Mouse (Mus musculus): ENCODE results near the gene Hist1h2be. TPM values are rescaled to one million over a fixed set of nuclear protein-coding genes. Genes with fewer than 3 reads are reported as not detected.
"Not testable (repeated sequence)": the region's sequence is repeated elsewhere in the genome, so short reads cannot be mapped to it uniquely, and the experiment has no call there.

The Hist1h2be gene
- polyA plus RNA-seq, 1 experiment from 2014 or later, result 1.5 TPM

DNA sequence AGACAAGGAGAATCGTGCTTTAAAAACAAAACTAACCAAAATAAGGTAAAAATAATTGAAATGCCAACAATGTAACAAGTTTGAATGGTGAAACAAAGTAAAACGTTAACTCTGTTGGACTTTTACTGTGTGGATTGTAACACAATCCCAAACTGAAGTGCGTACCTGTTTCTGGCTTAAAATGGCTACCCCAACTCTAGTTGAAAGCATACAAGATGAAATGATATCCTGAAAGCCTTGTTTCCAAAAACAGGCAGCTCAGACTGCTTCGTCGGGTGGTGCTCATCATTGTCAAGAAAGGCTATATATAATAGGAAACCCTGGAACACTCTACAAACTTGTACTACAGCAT lies 59.4 kb downstream of the Hist1h2be start:
- Histone ChIP-seq H3K9ac (ENCODE audit: low read depth, low read length) (peak overlapping the region; percentile 63), H3K4me3 (ENCODE audit: low read depth, low read length) (peak overlapping the region; percentile 42), H3K27ac (replicated peaks; ENCODE audit: low read depth, low read length) (peak overlapping the region; percentile 98), H3K4me2 (ENCODE audit: low read depth, low read length) (peak overlapping the region; percentile 70)
- DNase-seq (ENCODE audit: low spot score); H3K9me3 ChIP-seq (ENCODE audit: control insufficient read depth, low read length); H3K36me3 ChIP-seq (ENCODE audit: control insufficient read depth, insufficient read depth, low read length); H3K27me3 ChIP-seq (replicated peaks; ENCODE audit: control insufficient read depth, insufficient read depth, low read length); H3K4me1 ChIP-seq (ENCODE audit: control insufficient read depth, insufficient read depth, low read length); ATAC-seq (ENCODE audit: low read depth): not testable (repeated sequence)
- 4% methylated on average over 2 of the region's 5 CpGs for WGBS

DNA sequence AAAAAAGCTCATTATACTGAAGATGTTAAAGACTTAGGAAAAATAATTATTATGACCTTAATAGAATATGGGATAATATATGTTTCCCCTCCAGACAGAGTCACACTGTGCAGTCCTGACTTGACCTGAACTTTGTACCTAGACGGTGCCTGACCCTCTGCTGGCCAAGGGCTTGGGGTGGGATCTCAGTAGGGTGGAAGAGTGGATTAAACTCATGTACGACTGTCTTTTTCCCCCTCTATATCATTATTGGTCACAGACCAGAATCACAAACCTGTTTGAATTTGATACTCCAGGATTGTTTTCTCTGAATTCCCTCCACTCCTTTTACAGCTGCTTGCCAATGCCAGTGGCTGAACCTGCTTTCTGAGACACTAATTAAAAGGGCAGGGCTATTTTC lies 60.2 kb downstream of the Hist1h2be start:
- not testable (repeated sequence) for H3K4me3 ChIP-seq (ENCODE audit: low read depth, low read length); ATAC-seq (ENCODE audit: low read depth); H3K9me3 ChIP-seq (ENCODE audit: control insufficient read depth, low read length); H3K27me3 ChIP-seq (replicated peaks; ENCODE audit: control insufficient read depth, insufficient read depth, low read length); H3K4me1 ChIP-seq (ENCODE audit: control insufficient read depth, insufficient read depth, low read length); H3K36me3 ChIP-seq (ENCODE audit: control insufficient read depth, insufficient read depth, low read length)
- Histone ChIP-seq H3K4me2 (ENCODE audit: low read depth, low read length) (peak overlapping the region; percentile 29), H3K27ac (replicated peaks; ENCODE audit: low read depth, low read length) (peak overlapping the region; percentile 28; the same call in 1 of the 2 replicates), H3K9ac (ENCODE audit: low read depth, low read length) (0 out of 2 replicates have a peak overlapping the region, but pooled peaks have one; percentile 34)
- WGBS, result 15% methylated on average over 2 of the region's 2 CpGs
- DNase-seq (ENCODE audit: low spot score), result peak; percentile 12

DNA sequence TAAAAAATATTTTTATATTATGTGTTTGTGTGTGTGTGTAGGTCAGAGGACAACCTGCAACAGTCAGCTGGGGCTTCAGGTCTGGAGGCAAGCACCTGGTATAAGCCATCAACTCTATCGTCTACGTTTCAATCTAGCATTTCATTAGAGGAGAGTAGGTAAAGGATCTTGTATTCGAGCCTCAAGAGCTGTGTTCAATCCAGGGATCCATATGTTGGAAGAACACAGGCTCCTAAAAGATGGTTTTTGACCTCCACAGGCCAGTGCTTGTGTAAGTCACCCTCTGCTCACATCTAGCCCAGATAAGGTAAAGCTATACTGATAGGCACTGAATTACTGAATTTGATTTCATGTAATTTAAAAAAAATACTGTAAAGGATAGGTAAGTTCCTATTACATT lies 64.0 kb downstream of the Hist1h2be start:
- DNase-seq (ENCODE audit: low spot score) (no peak), ATAC-seq (ENCODE audit: low read depth) (no peak)
- Histone ChIP-seq H3K36me3 (ENCODE audit: control insufficient read depth, insufficient read depth, low read length) (no peaks in the 10 kb centered on the region), H3K4me1 (ENCODE audit: control insufficient read depth, insufficient read depth, low read length) (peaks cover 10% of the 10 kb centered on the region; the same call in 1 of the 2 replicates), H3K9me3 (ENCODE audit: control insufficient read depth, low read length) (no peaks in the 10 kb centered on the region), H3K4me2 (ENCODE audit: low read depth, low read length) (peak overlapping the region; percentile 97), H3K9ac (ENCODE audit: low read depth, low read length) (no peak overlapping the region), H3K4me3 (ENCODE audit: low read depth, low read length) (no peak overlapping the region), H3K27ac (replicated peaks; ENCODE audit: low read depth, low read length) (peak overlapping the region; percentile 98), H3K27me3 (replicated peaks; ENCODE audit: control insufficient read depth, insufficient read depth, low read length) (no peaks in the 10 kb centered on the region)
- 45% methylated on average over 3 of the region's 3 CpGs for WGBS

DNA sequence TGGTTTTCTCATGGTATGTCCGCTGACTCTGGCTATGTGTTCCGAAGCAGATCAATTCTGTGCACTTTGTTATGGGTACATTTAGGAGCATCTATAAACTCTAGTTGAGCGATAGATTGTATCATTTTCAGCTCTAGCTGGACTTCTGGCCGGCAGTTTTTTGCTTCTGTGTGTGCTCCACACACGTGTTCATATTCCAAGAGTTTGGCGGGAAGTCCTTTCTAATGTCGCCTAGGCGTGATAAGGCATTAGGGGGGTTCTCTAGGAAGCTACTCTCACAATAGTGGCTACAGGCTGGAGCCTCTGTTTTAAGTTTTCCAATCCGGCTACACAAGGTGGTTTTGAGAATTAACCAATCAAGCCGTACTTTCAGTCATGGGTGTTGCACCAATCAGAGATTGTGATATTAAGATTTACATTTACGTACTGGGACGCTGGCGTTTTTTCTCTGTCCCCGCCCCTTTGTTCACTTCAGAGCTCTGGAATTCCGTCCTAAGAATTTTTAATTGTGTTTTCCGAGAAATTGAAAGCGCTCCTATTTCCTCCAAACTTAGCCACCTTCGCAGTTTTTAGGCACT lies 65.0 kb downstream of the Hist1h2be start:
- peak overlapping the region; percentile 58 for H3K4me3 ChIP-seq (ENCODE audit: low read depth, low read length)
- peak overlapping the region; percentile 87 for H3K9ac ChIP-seq (ENCODE audit: low read depth, low read length)
- H3K9me3 ChIP-seq (ENCODE audit: control insufficient read depth, low read length), result no peaks in the 10 kb centered on the region
- peak overlapping the region; percentile 97 for H3K4me2 ChIP-seq (ENCODE audit: low read depth, low read length)
- DNase-seq (ENCODE audit: low spot score) (peak; percentile 98), ATAC-seq (ENCODE audit: low read depth) (peak; percentile 71)
- H3K27me3 ChIP-seq (replicated peaks; ENCODE audit: control insufficient read depth, insufficient read depth, low read length), result no peaks in the 10 kb centered on the region
- peaks cover 11% of the 10 kb centered on the region; the same call in 1 of the 2 replicates for H3K4me1 ChIP-seq (ENCODE audit: control insufficient read depth, insufficient read depth, low read length)
- under 1% methylated on average over 18 of the region's 18 CpGs for WGBS
- H3K36me3 ChIP-seq (ENCODE audit: control insufficient read depth, insufficient read depth, low read length), result no peaks in the 10 kb centered on the region
- peak overlapping the region; percentile 98 for H3K27ac ChIP-seq (replicated peaks; ENCODE audit: low read depth, low read length)

DNA sequence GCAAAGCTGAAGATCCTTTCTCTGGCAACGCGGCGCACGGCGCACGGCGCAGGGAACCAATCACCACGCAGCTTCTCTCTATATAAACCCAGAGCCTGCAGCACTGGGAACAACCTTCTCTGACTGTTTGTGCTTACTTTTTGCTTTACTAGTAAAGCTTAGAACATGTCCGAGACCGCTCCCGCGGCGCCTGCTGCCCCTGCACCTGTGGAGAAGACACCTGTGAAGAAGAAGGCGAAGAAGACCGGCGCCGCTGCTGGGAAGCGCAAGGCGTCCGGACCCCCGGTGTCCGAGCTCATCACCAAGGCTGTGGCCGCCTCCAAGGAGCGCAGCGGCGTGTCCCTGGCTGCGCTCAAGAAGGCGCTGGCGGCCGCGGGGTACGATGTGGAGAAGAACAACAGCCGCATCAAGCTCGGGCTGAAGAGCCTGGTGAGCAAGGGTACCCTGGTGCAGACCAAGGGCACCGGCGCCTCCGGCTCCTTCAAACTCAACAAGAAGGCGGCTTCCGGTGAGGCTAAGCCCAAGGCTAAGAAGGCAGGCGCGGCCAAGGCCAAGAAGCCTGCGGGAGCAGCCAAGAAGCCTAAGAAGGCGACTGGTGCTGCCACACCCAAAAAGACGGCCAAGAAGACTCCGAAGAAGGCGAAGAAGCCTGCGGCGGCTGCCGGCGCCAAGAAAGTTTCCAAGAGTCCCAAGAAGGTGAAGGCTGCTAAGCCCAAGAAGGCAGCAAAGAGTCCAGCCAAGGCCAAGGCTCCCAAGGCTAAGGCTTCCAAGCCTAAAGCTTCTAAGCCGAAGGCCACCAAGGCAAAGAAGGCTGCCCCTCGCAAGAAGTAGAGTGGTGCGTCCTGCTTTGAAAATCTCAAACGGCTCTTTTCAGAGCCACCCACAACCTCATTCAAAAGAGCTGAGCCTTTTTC lies 65.7 kb downstream of the Hist1h2be start:
- 0% methylated on average over 49 of the region's 54 CpGs for WGBS

DNA sequence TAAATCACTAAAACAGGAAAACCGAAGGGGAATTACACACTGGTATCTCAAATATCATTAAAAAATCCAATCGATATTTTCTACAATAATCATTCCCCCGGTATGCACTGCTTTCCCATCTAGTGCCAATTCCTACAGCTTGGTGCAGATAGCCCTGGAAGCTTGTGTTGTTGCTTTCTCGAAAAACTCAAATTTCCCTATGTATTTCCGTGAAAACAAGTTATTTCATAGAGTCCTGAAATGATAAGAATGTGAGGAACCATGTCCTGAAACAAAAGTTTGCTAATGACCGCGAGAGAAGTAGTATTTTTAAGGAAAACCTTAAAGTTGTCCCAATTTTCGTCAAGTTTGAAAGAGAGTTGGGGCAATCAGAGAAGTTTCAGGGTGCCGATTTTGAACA lies 66.5 kb downstream of the Hist1h2be start:
- 20% methylated on average over 9 of the region's 9 CpGs for WGBS
- H3K9ac ChIP-seq (ENCODE audit: low read depth, low read length), result peak overlapping the region; percentile 87
- no peaks in the 10 kb centered on the region for H3K27me3 ChIP-seq (replicated peaks; ENCODE audit: control insufficient read depth, insufficient read depth, low read length)
- DNase-seq (ENCODE audit: low spot score) (no peak), ATAC-seq (ENCODE audit: low read depth) (no peak)
- no peaks in the 10 kb centered on the region for H3K9me3 ChIP-seq (ENCODE audit: control insufficient read depth, low read length)
- H3K27ac ChIP-seq (replicated peaks; ENCODE audit: low read depth, low read length), result peak overlapping the region; percentile 98
- H3K4me2 ChIP-seq (ENCODE audit: low read depth, low read length), result peak overlapping the region; percentile 97
- H3K4me3 ChIP-seq (ENCODE audit: low read depth, low read length), result peak overlapping the region; percentile 58
- H3K4me1 ChIP-seq (ENCODE audit: control insufficient read depth, insufficient read depth, low read length), result peaks cover 14% of the 10 kb centered on the region; the same call in 1 of the 2 replicates
- no peaks in the 10 kb centered on the region for H3K36me3 ChIP-seq (ENCODE audit: control insufficient read depth, insufficient read depth, low read length)

More for the DNA sequence above, 65.7 kb downstream of the Hist1h2be start:
- peak overlapping the region; percentile 87 for H3K9ac ChIP-seq (ENCODE audit: low read depth, low read length)
- H3K4me2 ChIP-seq (ENCODE audit: low read depth, low read length), result peak overlapping the region; percentile 97
- DNase-seq (ENCODE audit: low spot score), result peak; percentile 96
- peak overlapping the region; percentile 98 for H3K27ac ChIP-seq (replicated peaks; ENCODE audit: low read depth, low read length)
- H3K27me3 ChIP-seq (replicated peaks; ENCODE audit: control insufficient read depth, insufficient read depth, low read length), result no peaks in the 10 kb centered on the region
- no peaks in the 10 kb centered on the region for H3K9me3 ChIP-seq (ENCODE audit: control insufficient read depth, low read length)
- H3K4me1 ChIP-seq (ENCODE audit: control insufficient read depth, insufficient read depth, low read length), result peaks cover 14% of the 10 kb centered on the region; the same call in 1 of the 2 replicates
- peak; percentile 89 for ATAC-seq (ENCODE audit: low read depth)
- H3K4me3 ChIP-seq (ENCODE audit: low read depth, low read length), result peak overlapping the region; percentile 58
- no peaks in the 10 kb centered on the region for H3K36me3 ChIP-seq (ENCODE audit: control insufficient read depth, insufficient read depth, low read length)

DNA sequence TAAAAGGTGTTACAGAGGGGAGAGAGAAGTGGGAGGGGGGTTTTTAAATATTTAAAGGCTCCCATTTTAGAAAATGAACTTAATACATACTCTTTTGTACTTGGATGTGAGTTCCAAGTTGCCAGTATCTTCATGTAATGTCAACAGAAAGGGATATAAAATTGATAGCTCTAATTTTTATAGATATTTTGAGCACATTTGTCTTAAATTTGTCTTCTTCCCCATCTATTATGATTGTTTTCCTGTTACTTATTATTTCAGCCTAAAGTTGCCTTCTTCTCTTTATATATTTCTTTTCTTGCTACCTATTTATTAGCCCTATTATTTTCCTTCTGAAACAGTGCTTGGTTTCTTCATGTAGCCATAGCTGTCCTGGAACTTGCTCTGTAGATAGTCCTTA lies 68.0 kb downstream of the Hist1h2be start, which contains the start of gene Hist1h1d:
Hist1h1d (plus strand) TSS at position 301 of the 400 bp plus-strand sequence.
- H3K27ac ChIP-seq (replicated peaks; ENCODE audit: low read depth, low read length), result peak within 1 kb of the TSS; percentile 98
- no peaks in the 10 kb centered on the region for H3K27me3 ChIP-seq (replicated peaks; ENCODE audit: control insufficient read depth, insufficient read depth, low read length)
- DNase-seq (ENCODE audit: low spot score) (no peak), ATAC-seq (ENCODE audit: low read depth) (no peak)
- H3K36me3 ChIP-seq (ENCODE audit: control insufficient read depth, insufficient read depth, low read length), result no peaks in the 10 kb centered on the region
- peak within 1 kb of the TSS; percentile 87; the same call in 1 of the 2 replicates for H3K9ac ChIP-seq (ENCODE audit: low read depth, low read length)
- no peaks in the 10 kb centered on the region for H3K9me3 ChIP-seq (ENCODE audit: control insufficient read depth, low read length)
- H3K4me2 ChIP-seq (ENCODE audit: low read depth, low read length), result peak within 1 kb of the TSS; percentile 97
- H3K4me3 ChIP-seq (ENCODE audit: low read depth, low read length), result peak within 1 kb of the TSS; percentile 58; the same call in 1 of the 2 replicates
- H3K4me1 ChIP-seq (ENCODE audit: control insufficient read depth, insufficient read depth, low read length), result peaks cover 14% of the 10 kb centered on the region; the same call in 1 of the 2 replicates

DNA sequence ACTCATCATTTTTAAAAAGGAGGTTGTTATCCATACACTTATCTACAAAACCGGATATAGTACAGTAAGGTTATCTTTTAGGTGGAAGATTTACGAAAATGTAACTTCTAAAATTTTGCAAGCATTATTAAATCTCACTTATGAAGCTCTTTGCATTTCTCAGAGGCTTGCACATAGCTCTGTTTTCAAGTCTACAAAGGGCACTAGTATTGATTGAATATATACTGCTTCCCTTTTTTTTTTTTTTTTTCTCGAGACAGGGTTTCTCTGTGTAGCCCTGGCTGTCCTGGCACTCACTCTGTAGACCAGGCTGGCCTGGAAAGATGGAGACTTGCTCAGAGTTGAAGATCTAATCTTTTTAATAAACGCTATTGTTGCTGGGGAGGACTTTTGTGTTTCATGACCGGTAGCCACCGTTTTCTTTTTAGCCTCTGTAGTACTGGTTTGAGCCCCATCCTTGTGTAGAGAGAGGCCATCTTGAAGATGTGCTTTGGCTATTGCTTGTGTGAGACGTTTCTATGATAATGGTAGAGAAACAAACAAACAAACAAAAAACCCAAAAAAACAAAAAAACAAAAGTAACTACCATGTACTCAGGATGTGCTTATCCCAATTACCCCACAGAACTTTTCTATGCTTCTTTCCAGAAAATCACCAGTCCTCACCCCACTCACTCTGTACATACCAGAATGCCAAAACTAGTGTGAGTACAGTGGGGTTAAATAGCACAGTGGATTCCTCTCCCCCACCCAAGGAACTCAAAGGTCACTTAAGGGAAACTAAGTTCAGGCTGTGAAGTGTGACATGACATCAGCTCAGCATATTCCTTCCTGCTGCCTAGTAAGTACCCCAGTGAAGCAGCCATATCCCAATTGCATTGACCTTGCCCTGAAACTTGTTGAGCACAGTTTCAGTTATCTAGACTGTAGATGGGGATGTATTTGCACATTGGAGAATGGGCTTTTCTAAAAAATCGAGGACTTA lies 68.7 kb downstream of the Hist1h2be start:
- Histone ChIP-seq H3K4me1 (ENCODE audit: control insufficient read depth, insufficient read depth, low read length) (peaks cover 14% of the 10 kb centered on the region; the same call in 1 of the 2 replicates), H3K4me2 (ENCODE audit: low read depth, low read length) (peak overlapping the region; percentile 64), H3K27ac (replicated peaks; ENCODE audit: low read depth, low read length) (peak overlapping the region; percentile 93), H3K36me3 (ENCODE audit: control insufficient read depth, insufficient read depth, low read length) (no peaks in the 10 kb centered on the region), H3K9ac (ENCODE audit: low read depth, low read length) (peak overlapping the region; percentile 70; the same call in 1 of the 2 replicates), H3K27me3 (replicated peaks; ENCODE audit: control insufficient read depth, insufficient read depth, low read length) (no peaks in the 10 kb centered on the region), H3K4me3 (ENCODE audit: low read depth, low read length) (peak overlapping the region; percentile 47), H3K9me3 (ENCODE audit: control insufficient read depth, low read length) (no peaks in the 10 kb centered on the region)
- DNase-seq (ENCODE audit: low spot score), result no peak
- no peak for ATAC-seq (ENCODE audit: low read depth)
- 47% methylated on average over 8 of the region's 8 CpGs for WGBS

Data from embryonic facial prominence, embryonic 14.5 days (tissue).